Mouse (Mus musculus): ENCODE results near the gene Mrpl23. TPM values are rescaled to one million over a fixed set of nuclear protein-coding genes. Genes with fewer than 3 reads are reported as not detected.

The Mrpl23 gene
- total RNA-seq, 2 experiments from 2014 or later: 5.1 to 15.8 TPM

GRCm38 (mm10) chr7:142574826-142575351 is 42.4 kb downstream of the Mrpl23 start:
- DNase-seq: no peak

DNA sequence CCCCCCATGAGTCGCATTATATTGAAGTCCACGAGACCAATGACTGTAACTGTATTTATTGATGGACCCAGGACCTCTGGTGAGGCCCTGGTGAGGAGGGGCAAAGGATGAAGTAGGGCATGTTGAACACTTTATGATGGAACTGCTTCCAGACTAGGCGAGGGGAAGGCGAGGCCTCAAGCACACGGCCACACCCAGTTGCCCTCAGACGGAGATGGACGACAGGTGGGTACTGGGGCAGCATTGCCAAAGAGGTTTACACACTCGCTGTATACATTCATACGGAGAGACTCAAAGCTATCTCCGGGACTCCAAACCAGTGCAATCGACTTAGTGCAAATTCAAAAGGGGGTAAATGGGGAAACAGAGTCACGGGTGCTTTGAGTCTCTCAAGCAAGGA is 43.0 kb downstream of the Mrpl23 start:
- DNase-seq: no peak

DNA sequence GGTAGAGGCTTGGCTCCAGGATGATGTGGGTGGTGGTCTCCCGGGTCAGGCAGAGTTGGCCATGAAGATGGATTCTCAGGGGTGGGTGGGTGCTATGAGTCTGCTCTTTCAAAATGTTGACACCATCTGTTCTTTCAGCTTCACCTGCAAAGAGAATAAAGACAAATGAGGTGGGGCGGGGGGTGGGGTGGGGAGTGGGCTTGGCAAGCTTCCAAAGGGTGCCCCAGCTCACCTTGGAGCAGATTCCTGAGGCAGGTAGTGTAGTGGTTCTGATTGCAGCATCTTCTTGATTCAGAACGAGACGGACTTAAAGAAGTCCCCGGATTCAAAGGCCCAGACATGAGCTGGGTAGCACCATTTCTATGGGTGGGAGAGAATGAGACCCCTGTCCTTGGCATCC is 43.5 kb downstream of the Mrpl23 start:
- no peak for DNase-seq

GRCm38 (mm10) chr7:142576472-142577326 is 44.2 kb downstream of the Mrpl23 start:
- DNase-seq: no peak

- DNase-seq: peak; percentile 36
Measured at GRCm38 (mm10) chr7:142577806-142578423, 45.4 kb downstream of the Mrpl23 start.

DNA sequence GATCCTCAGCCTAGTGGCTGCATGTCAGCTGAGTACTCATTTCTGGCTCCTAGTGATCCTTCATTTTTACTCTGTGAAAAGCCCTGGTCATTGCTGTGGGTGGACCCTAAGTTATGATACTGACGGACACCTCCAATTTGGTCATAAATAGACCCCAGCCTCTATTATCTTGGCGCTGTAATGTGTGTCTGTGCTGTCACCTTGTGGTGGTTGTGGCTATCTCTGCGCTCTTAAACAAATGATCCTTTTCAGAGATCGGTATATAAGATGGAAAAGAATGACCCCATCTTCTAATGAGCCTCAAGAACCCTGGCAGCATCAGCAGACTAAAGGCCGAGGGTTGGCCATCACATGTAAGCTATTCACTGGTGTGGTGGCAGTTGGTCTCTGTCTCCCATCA is 46.6 kb downstream of the Mrpl23 start:
- DNase-seq: no peak

- peak; percentile 63 for DNase-seq
Measured at GRCm38 (mm10) chr7:142580121-142580879, 47.8 kb downstream of the Mrpl23 start.

DNA sequence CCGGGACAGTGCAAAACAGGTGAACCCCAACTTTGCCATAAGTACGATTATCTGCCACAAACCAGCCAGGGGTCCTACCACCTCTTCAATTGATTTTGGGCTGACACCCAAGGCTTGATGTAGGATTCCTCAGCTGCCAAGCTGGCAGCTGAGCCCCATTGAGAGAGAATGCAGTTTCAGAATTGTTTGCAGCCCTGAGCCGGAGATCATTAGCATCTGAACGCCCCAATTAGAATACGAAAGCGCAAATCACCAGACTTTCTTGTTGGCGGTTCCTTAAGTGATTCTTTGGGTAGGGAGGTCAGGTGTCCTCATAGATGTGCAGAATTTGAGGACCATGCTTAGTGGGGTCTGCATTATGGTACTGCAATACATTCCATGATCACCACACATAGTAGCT is 48.7 kb downstream of the Mrpl23 start:
- no peak for DNase-seq

DNA sequence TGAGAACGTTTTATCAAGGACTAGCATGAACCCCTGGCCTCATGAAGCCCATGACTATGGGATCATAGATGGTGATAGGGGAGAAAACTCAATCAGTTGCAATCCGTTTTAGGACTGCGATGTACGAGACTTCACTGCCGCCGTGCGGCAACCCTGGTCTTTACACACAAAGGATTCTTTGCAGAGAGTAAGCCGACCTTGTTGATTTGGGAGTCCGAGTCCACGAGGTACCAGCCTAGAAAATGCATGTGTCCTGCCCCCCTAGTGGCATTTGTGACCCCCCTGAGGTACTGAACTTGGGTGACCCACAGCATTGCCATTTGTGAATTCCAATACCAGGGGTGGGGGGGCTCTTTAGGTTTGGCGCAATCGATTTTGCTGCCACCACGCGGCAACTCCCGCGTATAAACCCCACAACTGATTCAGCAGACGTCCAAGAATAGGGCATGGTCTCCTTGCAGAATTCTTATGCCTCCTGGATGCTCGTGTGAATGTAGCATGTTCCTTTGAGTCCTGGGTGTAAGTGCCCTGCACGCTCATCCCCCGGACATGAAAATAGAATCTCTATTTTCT is 49.3 kb downstream of the Mrpl23 start:
- peak; percentile 46 for DNase-seq

DNA sequence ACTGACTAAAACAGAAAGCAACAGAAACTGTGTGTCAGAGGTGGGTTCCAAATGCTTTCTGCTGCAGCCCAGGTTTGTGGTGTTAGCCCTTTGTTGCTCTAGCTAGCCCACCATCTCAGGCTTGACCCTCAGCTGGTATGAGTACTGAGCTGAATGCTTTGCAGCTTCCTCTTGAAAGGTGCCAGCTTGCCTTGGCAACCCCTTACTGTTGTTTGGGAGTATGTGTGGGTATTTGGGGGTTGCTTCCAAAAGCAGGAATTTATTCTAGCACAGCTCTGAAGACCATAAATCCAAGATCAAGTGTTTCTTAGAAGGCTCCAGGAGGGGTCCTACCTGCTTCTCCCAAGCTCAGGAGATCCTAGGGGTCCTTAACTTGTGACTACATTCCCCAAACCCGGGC is 52.4 kb downstream of the Mrpl23 start:
- DNase-seq: no peak

DNA sequence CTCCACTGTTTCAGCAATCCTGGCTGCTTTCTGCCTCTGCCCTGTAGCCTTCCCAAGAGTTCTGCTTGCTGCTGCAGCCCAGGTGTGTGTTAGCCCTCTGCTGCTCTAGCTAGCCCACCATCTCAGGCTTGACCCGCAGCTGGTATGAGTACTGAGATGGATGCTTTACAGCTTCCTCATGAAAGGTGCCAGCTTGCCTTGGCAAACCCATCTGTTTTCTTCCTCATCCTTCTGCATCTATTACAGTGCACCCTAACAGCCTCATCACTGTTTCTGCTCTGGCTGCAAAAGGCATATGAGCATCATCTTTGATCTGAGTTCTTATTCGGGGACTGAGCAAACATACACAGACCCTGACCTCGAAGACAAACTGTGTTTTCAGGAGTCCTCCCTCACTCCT is 53.4 kb downstream of the Mrpl23 start:
- DNase-seq: no peak

- DNase-seq: no peak
Measured at GRCm38 (mm10) chr7:142588282-142588941, 55.9 kb downstream of the Mrpl23 start.

Small RNAs within 50 kb of the gene (microRNA-seq; reads per million reads assigned to microRNA genes)
- gene Mir675: 18.5 reads per million, percentile 26 among the genes with 10 or more reads in this experiment

Other genes with a start within 250 kb of the Mrpl23 start
- gene Krtap5-1, start 235.6 kb upstream of the Mrpl23 start, total RNA-seq (2021): not detected
- gene Krtap5-4, start 229.1 kb upstream of the Mrpl23 start, total RNA-seq (2021): not detected
- 1 to 10 TPM; 3.5 to 3.6 TPM for gene Ifitm10, start 158.9 kb upstream of the Mrpl23 start, total RNA-seq (2021)
- 1 to 10 TPM in 1 of 2 experiments, under 1 TPM in 1; 0.73 to 3.7 TPM for gene Gm49369, start 150.0 kb upstream of the Mrpl23 start, total RNA-seq (2021)
- gene Ctsd, start 144.6 kb upstream of the Mrpl23 start, total RNA-seq (2021): 100 to 1,000 TPM; 603 to 610 TPM
- not detected for gene Syt8, start 97.8 kb upstream of the Mrpl23 start, total RNA-seq (2021)
- gene Tnni2, start 90.9 kb upstream of the Mrpl23 start, total RNA-seq (2021): 100 to 1,000 TPM; 196 to 793 TPM
- gene Lsp1, start 71.9 kb upstream of the Mrpl23 start, total RNA-seq (2021): 10 to 100 TPM; 26.7 to 39.3 TPM
- 1,000 to 10,000 TPM in 1 of 2 experiments, 100 to 1,000 TPM in 1; 272 to 1,179 TPM for gene Tnnt3, start 33.9 kb upstream of the Mrpl23 start, total RNA-seq (2021)
- 1,000 to 10,000 TPM; 1,376 to 1,421 TPM for gene Igf2, start 134.1 kb downstream of the Mrpl23 start, total RNA-seq (2021)
- gene Gm49394, start 137.3 kb downstream of the Mrpl23 start, total RNA-seq (2021): under 1 TPM in 1 of 2 experiments, not detected in 1; 0.09 TPM
- gene Ins2, start 210.7 kb downstream of the Mrpl23 start, total RNA-seq (2021): not detected